Mouse (Mus musculus): ENCODE data around the gene Ascc2.

- TF ChIP-seq GATA1 (IDR thresholded peaks at IDR 0.05; ENCODE audit: borderline replicate concordance, low read length) (no peak), CTCF (IDR thresholded peaks at IDR 0.05; ENCODE audit: low read depth, low read length) (no peak), POLR2AphosphoS5 (IDR thresholded peaks at IDR 0.05; ENCODE audit: insufficient replicate concordance, low read depth, low read length) (no peak), TAL1 (conservative IDR thresholded peaks at IDR 0.05; ENCODE audit: low read depth, low read length) (no peak), GATA2 (IDR thresholded peaks at IDR 0.05; ENCODE audit: borderline replicate concordance, low read depth, low read length) (no peak)
Observed at GRCm38 (mm10) chr11:4674593-4674992, 37.0 kb downstream of the Ascc2 start.

Data from G1E (cell line).